Mouse (Mus musculus) retina, embryonic 14.5 days (tissue): ENCODE measurements around the gene Rassf3.
A peak's percentile ranks its signal among the peaks of the same experiment; 100 is the strongest.

Experiments
- DNase-seq: peaks from one replicate; pipeline ENCODE4 v3.0.0-alpha.2; 2015; ENCODE audit warnings: low spot score

The Rassf3 gene

DNA sequence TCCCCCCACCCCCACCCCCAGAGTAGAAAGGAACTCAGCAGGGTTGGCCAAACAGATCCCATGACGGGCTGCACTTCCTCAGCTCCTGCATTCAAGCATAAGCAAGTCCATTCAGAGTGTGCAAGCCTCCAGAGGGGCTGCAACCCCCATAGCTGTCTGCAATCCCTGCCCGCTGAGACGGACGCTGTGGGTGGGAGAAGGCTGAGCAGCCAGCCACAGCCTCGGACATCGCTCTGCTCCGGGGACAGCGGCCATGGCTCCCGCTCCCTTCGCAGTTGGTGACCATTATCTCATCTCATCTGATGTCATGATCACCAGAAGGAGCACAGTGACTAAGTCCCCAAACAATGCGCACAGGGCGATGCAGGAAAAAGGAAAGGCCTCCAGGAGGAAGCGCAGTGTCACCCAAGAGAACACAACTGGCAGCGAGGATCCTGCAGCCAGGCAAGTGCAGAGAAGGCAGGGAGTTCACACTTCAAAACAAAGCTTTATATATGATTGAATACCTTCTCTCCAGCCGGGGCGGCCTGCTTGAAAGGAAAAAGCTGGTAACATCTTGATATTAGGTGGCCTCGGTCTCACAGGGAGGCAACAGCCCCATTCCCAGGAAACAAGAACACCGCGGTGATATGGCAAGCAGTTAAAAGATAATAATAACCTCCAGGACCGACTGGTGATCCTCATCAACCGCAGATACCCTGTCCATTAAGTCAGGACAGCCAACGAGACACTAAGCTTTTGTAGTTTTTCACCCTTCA is 14.6 kb downstream of the Rassf3 start:
- DNase-seq, result peak; percentile 76

DNA sequence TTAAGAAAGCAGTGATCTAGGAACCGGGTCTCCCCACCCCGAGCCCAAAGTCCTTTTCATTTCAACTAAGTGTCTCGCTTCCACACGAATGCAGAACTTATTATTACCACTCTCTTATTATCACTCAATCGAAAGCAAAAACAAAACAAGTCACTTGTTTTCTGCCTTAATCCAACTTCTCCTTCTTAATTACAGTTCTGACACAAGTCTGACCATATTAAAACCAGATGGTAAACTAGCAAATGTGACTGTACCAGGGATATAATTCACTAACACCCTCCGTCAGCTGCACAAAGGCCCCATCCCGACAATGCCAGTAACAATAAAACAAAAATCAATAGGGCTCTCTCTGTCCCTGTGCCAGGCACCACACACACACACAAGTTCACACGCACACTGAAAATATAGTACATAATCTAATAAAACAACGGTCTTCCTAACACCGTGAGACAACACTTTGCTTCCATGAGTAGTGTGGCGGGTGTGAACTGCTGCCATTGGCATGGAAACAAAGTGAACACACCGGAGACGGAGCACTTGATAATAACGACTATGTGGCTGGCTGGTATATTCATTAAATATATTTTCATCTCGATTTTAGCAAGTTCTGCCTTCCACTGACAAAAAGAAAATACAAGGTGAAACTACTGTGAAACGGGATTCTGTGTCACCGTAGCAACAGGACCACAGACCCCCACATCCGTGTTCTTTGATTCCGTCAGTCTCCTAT is 16.9 kb downstream of the Rassf3 start:
- DNase-seq, result no peak

DNA sequence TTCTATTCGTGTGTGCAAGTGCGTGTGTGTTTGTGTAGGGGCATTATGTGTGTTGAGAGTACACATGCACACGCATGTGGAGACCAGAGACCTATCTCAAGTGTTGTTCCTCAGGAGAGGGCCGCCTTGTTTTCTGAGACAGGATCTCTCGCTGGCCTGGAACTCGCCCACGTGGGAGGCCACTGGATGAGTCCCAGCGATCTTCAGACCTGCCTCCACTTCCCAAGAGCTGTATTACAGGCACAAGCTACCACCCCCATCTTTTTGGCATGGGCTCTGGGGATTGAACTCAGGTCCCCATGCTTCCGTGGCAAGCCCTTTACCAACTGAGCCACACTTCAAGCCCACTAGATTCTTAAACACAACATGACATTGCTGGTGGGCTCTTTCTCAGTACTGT is 17.7 kb downstream of the Rassf3 start:
- DNase-seq, result no peak

DNA sequence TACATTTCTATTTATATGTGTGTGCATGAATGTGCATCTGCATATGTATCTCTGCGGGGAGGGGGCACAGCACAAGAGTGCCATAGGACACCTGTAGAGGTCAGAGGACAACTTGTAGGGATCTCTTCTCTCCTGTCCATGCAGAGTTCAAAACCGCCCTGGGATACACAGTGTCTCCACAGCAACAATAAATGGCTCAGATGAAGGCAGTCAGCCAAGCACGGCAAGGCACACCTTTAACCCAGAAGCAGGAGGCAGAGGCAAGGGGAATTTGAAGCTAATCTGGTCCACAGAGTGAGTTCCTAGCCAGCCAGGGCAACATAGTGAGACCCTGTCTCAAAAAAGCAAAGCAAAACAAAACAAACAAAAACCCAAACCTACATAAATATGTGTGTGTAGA is 18.8 kb downstream of the Rassf3 start:
- no peak for DNase-seq

DNA sequence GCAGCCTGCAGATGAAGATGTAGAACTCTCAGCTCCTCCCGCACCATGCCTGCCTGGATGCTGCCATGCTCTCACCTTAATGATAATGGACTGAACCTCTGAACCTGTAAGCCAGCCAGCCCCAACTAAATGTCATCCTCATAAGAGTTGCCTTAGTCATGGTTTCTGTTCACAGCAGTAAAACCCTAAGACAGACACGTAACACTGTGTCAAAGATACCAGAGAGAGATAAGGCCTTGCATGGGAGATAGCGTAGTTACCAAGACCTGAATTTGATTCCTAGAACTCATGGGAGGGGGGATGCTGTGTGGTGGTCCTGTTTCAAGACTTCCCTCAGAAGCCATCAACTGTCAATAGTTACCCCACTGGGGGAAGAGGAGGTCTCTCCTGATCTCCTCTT is 20.6 kb downstream of the Rassf3 start:
- DNase-seq, result no peak

DNA sequence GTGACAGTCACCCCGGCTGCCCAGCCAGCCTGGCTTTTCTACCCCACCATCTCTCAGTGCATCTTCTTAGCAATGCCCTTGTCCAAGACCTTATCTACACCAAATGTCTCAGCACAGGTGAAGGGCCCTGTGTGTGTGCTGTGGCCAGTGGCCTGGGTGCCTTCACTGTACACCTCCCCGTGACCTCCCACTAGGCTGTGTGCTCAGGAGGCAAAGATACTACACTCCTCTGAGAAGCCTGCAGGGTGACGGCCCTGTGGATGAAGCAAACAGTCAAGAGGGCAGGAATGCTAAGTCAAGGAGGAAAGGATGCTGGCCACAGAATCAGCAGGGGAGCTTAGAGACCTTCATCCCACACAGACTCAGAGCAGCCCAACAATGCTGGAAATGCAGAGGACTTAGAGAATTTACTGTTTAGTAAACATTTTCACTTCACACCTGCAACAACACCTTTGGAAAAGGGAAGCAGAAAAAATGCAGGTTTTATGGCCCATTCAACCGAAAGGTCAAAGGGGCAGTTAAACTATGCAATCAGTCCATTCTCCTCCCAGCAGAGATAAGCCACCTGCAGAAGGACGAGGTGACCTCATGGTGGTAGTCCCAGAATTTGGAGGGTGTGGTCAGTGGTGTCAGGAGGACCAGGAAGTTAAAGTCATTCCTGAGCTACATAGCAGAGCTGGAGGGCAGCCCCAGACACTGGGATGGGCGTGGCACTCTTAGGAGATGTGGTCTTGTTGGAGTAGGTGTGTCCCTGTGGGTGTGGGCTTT is 21.3 kb downstream of the Rassf3 start:
- DNase-seq, result no peak

DNA sequence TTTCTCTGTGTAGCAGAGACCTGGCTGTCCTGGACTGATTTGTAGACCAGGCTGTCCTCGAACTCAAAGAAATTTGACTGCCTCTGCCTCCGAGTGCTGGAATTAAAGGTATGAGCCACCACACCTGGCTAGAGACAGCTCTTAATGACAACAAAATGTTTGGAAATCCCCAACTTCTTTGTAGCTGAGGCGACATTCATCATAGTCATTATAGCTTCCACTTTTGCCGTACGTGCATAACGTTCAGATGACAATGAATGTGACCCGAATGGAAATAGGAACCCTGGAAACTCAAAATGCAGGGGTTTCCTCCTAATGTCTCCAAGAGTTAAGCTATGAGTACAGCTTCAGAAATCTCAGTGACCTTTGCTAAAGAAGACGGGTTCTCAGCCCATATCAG is 22.1 kb downstream of the Rassf3 start:
- no peak for DNase-seq

DNA sequence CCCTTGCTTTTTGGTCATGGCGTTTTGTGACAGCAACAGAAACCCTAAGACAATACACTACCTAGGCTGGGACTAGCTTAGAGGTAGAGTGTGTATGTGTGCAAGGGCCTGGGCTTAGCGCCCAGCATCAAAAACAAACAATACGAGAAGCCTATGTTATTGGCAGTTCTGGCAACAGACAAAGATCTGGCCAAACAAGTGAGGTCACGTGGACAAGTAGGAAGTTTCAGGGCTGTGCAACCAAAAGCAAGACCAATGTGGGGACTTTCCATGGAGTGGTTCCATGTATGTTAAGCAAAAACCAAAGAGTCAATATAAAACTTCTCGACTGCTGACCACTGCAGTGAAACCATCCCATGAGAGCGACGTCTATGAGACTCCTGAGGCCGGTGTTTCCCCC is 30.3 kb downstream of the Rassf3 start:
- DNase-seq, result no peak

DNA sequence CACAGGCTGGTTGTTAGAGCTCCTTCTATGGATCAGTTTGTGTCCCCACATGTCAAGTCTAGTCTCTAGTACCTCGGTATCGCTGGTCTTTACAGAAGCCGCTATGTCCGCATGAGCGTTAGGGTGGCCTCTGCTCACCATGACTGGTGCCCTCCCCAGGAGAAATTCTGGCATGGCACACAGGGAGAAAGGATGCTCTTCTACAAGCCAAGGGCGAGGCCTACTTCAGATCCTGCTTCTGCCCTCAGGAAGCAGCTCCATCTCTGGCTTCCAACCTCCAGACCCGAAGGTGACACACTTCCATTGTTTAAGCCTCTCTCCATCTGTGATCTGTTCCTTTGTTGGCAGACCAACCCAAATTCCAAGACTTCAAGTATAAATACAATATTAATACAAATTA is 31.9 kb downstream of the Rassf3 start:
- DNase-seq, result no peak

DNA sequence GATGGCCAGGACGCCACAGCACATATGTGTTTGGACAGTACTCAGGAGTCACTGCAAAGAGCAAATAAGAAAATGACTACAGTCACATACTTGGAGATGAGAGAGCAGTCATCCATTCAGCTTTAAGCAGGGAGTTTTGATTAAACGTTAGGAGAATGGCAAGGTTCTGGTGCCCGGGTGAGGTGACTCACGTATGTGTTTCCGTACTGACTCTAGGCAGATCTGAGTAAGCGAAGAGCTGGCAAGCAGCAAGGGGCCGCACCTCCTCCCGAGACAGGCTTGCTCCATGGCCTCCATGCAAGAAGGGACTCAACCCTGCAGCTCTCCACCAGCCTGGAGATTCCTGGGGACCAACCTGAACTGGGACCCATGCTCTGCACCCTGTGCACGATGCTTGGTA is 32.4 kb downstream of the Rassf3 start:
- no peak for DNase-seq

DNA sequence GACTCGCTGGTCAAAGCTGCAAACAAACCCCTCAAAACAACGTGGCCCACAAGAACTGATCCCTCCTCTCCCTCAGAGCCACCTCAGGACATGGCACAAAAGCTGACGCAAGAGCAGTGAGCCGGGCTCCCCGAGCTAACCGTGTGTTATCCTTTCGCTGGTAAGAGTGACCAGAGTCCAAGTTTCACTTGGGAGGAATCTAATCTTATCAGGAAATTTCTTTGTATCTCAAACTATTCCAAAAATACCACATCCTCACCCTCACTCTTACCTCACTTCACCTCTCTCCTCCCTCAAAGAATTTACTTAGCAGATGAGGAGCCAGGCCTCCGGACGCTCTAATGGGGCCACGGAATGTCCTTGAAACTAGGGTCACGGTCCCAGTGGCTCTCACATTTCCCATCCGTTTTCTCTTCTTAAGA is 36.8 kb downstream of the Rassf3 start:
- no peak for DNase-seq

DNA sequence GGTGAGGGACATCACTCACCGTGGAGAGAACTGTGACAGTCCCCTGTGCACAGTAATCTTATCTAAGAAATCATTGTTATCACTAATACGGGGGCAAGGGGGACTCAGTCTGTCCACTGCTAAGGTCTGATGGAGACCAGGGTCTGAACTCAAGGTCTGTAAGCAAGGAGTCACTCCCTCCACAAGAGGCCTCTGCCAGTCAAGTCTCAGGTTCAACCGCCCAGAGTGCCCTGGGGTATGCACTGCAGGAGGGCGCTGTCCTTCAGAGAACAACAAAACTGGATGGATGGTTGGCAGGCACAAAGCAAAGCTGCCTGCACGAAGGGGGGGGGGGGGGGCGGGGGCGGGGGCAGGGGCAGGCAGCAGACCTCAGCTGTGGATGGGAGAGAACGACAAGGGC is 38.0 kb downstream of the Rassf3 start:
- DNase-seq, result no peak

DNA sequence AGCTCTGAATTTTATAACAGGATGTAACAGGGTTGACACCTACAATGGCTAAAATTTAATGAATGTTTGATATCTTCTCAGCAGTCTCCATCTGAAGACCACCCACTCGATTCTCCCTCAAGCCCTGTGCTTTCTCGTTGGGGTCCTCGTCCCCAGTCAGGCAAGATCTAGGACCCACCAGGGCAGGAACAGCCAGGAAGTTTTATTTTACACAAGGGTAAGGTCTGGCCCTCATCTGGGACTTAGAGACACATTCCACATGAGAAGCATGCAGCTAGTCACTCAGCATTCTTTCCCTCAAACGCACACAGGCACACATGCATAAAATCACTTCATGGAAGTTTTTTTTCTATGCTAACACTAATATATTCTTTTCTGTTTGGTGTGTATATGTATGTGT is 39.5 kb downstream of the Rassf3 start:
- no peak for DNase-seq

DNA sequence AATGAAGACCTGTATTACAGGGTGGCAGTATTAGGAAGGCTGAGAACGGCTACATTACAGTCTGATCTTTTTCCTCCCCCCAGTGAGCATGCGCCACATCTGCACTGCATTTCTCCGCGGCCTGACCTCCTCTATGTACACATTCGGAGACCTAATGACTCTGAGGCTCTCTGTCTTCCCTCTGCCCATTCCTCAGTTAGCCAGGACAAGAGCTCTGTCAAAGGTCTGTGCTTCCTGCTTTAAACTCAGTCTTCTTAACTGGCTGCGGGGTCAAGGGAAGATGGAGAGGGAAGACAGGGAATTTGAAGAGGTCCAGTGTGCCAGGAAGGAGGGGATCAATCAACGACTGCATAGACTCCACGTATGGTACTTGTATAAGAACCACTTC is 39.9 kb downstream of the Rassf3 start:
- DNase-seq, result no peak

DNA sequence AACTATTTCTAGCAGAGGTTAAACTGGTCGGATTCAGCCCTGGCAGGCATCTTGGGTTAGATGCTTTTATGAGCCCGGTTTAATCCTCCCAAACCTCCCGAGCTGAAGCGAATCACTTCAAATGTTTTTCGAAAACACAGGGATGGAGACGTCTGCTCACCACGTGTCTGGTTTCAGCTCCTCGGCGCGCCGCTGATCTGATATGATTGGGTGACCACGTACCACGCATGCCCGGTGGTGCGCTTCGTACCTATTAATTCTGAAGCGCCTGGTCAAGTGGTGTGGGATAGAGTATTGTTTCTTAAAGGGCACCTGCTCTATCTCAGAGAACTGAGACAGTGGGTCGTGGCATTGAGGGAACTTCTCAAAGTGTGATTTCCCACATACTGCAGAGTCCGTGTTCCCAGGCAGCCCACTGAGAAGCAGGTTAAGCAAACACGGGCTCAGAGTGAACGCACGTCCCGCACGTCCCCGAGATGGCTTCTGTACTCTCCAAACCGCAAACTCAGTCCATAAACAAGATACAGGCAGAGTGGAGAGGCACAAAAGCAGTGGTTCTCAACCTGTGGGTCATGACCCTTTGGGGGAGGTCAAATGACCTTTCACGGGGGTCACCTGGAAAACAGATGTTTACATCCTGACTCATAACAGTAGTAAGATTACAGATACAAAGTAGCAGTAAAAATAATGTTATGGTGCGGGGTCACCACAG is 40.4 kb downstream of the Rassf3 start:
- DNase-seq, result no peak

DNA sequence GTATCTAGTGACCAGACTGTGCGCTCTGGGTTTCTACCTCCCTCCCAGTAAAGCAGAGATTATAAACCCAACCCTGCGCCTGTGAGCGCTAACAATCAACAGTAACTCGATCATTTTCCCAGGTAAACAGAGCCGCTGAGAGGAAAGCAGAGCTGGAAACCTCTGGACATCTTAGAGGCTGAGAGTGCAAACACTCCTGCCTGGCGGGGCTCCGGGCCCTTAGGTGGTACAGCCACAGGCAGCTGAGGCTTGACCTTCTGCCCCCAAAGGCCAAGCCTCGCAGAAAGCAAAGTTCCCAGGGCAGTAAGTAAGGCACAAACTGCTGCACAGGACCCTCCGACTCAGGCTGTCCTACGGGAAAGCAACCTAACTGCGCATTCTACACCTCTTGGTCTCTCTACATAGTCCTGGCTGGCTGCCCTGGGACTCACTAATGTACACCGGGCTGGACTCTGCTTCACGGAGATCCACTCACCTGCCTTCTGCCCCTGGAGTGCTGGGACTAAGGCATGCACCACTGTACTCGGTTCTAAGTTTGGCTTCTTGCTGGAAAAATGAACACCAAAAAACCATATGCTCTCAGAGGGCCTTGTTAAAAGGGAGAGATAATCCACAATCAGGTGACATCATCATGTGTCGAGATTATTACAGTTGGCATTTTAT is 41.6 kb downstream of the Rassf3 start:
- DNase-seq, result no peak

DNA sequence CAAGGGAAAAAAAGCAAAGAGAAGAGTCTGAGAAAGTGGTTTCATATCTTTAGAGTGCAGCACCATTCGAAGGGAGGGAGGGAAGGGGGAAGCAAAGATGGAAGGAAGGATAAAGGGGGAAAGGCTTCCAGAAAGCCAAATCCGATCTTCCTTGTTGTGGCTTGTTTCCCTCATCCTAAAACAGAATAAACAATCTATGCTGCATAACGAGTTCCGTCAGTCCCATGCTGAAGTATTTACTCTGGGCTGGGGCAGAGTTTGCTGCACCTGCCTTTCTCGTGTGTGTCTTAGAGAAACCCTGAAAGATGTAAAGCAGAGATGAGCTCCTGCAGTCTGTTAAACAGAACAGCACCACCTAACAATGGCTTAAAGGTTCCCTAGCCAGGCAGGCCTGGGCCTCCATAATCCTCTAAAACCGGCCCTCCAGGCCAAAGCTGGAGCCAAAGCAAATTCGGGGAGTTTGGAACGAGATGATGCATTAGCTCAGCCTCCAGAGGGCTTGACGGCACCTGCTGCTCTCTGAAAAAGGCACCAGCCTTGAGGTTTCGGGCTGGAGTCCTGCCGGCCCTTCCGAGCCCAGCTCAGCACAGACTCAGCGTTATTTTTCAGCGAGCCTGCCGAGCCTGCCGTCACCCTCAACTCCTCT is 43.4 kb downstream of the Rassf3 start:
- no peak for DNase-seq

DNA sequence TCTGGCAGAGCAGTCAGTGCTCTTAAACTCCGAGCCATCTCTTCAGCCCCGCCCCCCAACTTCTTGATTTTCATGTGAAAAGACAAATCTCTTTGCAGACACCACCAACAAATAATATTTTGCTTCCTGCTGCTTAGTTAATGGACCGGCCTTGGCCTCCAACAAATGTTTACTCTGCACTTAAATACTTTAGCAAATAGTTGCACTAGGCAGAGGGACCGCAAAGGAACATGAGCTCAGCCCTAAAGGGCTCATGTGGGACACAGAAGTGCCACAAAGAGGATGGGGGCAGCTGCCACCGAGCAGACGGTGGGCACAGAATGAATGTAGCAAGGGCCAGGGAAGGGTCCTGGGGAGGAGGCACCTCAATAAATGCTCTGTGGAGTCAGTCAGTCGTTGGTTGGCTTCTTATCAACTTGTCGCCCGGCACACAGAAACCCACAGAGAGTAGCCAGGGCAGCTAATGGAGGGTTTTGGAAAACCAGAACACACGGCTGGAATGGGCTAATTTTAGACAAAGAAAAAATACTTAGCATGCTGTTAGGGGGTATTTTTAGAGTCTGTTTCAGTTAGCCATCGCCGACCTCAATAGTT is 44.0 kb downstream of the Rassf3 start:
- DNase-seq, result no peak

DNA sequence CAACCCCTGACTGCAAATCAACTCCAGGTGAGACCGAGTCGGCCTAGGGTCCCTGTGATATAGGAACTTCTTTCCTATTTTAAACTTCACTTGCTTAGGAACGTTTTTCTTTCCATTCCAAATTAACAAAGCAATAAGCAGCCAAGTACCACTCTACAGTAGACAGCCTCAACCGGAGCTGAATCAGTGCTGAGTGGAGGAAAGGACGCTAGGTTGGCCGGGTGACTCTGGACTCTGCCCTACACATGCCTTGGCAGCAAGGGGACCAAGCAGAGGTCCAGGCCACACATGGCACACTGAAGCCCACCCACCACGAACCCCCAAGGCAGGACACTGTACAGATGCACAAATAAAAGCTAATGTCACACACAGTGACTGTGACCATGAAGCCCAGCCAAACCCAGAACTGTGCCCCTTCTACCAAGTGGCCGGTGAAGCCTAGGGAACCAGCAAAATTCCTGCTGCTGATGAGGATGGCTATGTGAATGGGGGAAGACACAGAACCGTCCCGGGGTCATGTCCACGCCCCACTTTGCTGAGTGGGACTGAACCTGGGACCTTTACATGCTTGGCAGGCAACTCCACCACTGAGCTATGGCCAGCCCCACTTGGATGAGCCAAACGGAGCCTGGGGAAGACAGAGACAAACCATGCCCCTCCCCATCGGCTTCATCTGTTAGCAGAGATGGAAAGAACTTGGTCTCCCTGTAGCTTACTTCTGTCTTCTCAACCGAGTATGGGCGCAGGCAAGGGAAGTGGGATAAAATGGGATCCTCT is 45.2 kb downstream of the Rassf3 start:
- no peak for DNase-seq
